Mouse (Mus musculus) spleen, adult 12 weeks (tissue): ENCODE results near the gene Cdk9.

Experiments used
- DNase-seq: peaks from one replicate; pipeline ENCODE4 v3.0.0; 2022; ENCODE audit warnings: low spot score

Cdk9 gene

DNA sequence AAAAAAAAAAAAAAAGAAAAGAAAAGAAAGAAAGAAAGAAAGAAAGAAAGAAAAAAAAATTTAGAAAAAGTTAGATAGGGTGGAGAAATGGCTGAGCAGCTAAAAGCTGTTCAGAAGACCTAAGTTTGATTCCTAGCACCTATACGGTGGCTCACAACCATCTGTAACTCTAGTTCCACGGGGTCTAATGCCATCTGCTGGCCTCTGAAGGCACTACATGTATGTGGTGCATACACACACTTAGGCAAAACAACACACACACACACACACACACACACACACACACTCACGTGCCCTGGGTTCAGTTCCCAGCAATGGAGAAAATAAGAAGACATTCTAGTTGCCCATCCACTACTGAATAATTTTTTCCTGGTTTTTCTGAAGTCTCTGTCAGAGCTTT, 36.1 kb downstream of the Cdk9 start:
- no peak for DNase-seq

DNA sequence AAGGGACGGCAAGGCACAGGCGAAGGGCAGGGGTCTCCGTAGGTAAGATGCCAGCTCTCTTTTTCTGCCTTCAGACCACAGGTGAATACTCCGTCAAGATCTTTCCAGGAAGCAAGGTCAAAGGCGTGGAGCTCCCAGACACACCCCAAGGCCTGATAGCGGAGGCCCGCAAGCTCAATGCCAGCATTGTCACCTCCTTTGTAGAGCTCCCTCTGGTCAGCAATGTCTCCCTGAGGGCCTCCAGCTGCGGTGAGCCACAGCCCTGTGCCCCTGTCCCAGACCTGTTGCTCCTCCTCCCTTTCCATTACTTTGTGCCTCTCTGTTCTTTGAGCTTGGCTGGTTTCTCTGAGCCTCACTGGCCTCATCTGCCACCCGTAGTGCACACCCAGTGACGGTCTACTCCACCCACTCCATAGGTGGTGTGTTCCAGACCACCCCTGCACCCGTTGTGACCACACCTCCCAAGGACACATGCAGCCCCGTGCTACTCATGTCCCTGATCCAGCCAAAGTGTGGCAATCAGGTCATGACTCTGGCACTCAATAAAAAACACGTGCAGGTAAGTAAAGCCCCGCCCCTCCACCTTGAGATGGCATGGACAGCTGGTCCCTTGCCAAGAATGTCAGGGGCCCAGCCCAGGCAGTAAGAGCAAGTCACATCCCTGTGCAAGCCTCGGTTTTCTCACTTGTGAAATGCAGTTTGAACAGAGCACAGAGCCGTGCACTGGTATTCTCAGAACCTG, 39.5 kb downstream of the Cdk9 start:
- DNase-seq: no peak

DNA sequence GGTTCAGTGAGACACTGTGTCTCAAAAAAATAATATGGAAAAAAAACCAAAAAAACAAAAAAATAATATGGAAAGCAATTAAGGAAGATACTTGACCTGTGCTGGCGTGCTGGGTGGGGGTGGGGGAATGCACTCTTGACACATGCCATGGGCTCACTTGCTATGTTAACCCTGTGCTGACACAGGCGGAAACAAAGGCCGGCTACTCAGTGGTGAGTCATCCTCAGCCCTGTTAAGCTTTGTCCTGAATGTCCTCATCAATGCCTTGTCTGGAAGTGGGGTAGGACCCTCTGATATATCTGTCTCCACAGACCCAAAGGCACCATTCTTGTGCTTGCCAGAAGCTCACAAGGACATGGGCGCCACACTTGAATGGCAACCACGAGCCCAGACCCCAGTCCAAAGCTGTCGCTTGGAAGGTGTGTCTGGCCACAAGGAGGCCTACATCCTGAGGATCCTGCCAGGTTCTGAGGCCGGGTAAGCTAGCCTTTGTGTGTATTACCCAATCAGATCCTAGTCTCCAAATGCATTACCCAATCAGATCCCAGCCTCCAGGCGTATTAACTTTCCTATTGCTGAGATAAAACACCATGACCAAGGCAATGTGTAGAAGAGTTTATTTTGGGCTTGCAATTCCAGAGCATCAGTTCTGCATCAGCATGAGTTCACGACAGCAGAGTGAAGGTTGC, 40.8 kb downstream of the Cdk9 start:
- no peak for DNase-seq

DNA sequence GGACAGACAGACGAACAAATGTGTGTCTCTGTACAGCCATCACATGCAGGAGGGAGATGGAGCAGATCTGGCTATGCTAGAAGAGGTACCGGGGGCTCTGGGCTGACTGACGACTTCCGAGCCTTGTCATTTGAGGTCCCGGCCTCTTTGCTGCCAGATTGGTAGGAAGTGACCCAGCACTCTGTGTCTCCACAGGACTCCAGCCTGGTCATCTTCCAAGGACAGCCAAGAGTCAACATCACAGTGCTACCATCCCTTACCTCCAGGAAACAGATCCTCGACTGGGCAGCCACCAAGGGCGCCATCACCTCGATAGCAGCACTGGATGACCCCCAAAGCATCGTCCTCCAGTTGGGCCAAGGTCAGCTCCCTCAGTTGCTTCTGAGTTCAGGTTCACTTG, 41.7 kb downstream of the Cdk9 start:
- no peak for DNase-seq

DNA sequence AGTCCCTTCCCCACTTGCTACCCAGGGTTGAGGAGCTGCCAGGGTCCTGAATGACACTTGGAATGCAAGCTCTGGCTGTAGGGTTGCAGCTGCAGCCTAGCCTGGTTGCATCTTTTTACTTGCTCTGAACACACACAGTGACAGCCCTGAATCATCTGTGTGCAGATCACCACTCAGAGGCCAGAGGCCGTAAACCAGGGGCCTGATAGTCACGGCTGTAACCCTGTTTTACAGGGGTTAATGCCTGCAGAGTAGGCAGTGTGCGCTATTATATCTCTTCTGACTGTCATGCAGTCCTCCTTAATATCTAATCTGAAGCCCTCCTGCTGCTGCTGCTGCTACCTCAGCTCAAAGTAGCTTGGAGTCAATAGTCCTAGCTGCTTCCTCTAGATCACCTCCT, 43.0 kb downstream of the Cdk9 start:
- DNase-seq: no peak

DNA sequence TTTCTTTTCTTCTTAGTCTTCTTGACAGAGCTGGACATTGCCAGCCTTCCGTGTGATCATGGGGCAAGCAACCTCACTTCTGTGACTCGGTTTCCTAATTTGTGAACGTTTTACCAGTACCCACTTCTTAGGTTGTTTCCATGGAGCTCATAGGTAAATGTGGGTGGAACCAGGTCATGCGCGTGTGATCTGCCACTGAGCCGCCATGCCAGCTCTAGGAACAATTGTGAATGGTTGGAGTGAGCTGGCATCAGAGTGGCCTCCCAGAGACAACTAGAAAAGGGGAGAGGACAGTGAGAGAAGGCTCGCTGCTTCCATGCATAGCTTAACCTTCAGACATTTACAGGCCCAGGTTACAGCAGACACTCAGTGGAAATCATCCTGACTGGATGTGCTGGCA, 44.7 kb downstream of the Cdk9 start:
- DNase-seq: no peak

DNA sequence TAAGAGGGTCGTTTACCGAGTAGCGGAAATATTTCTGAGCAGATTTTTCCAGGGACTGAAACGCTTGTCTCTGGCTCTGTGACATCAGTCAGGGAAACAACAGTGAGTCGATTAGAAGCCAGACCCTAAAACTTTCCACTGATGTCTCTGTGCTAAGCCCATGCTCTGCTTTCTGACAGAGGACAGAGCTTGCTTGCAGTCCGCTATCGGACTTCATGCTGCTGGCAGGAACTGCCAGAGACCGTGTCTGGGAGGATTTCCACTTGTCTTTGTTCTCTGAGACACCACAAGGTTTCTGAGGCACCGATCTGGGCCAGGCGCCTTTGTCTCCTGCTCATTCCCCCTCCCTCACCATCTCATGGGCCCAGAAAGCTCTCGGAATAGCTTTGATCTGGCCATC, 45.1 kb downstream of the Cdk9 start:
- no peak for DNase-seq

DNA sequence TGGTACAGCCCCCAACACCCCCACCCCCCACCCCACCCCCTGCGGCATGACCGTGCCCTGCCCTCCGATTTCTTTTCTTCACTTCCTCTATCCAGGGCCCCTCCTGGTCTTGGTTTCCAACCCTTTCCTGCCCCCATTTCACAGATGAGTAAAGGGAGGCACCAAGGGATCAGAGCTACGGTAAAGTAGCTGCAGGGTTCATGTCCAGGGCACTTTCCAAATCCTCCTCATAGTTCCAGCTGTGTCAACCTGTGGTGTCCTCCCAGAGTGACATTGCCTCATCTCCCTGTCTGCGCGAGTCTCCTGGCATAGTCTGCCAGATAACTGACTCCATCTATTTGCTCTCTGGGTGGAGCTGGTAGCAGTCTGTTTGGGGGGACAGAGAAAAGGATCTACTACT, 47.0 kb downstream of the Cdk9 start:
- DNase-seq: no peak

DNA sequence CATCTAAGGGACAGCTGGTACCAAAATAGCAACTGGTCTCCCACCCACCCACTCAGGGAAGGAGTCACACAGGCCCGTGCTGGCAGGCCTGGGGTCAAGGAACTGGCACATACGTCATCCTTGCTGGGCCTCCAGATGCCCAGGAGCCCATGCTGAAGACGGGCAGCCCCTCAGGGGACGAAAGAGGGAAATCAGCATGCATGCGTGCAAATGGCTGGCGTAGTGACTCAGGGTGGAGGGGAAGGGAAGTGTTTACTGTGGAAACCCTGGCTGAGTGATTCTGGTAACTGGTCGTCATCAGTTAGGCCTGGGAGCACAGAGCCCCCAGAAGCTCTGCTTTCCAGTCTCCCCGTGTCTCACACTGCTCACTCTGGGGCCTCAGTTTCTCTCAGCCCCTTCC, 47.5 kb downstream of the Cdk9 start:
- no peak for DNase-seq

DNA sequence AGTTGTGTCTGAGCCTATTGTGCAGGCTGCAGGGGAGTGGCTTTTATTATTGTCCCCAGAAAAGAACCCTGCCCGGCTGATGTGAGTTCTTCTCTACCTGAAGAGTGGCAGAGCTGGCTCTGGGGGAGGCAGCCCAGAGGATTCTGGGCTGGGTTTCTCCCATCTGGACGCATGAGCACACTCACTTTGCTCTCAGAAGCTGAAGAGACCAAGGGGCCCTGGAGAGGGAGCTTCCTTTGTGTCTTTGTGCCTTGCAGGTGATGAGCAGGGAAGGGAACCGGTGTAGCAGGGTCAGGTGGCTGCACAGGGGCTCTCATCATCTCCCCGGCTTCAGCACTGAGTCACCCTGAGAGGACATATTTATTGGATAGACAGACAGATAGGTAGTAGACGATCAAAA, 50.6 kb downstream of the Cdk9 start:
- no peak for DNase-seq

DNA sequence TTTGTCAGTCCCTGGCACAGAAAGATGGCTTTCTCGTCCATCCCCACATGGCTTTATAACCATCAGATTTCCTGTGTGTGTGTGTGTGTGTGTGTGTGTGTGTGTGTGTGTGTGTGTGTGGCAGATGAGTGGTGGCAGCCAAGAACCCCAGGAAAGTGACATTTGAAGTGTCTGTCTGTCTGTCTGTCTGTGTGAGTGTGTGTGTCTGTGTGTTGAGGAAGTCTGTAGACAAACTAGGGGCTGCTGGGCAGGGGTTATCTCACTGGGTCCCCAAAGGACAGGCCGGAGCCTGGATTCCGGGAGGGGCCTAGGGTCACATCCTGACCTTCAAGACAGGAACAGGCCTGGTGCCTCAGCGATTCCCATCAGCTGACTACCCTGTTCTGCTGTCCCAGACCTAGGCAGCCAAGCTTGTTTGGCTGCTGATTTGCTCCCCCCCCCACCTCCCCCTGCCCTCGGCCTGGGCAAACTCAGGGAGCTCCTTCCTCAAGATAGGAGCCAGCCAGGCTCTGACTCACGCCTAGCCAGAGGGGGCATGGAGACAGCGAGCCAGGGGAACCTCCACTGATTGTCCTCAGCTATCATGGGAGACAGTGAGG, 51.3 kb downstream of the Cdk9 start:
- no peak for DNase-seq

DNA sequence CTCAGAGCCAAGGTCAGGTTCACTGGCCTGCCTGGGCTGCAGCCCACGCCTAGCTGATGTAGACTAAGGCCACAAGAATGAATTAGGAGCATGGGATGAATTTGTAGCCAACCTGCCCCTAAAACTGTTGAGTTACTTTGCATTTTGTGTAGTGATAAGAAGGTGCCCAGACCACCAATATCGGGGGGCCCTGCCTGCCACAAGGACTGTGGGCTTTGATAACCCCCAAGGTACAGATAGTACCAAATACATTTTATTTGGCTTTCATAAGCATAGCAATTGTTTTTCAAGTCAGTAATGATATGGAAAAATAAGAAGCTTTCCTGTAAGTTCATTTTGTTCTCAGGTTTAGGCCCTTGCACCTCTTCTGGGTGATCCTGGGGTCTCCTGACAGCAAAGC, 54.0 kb downstream of the Cdk9 start:
- DNase-seq: no peak

DNA sequence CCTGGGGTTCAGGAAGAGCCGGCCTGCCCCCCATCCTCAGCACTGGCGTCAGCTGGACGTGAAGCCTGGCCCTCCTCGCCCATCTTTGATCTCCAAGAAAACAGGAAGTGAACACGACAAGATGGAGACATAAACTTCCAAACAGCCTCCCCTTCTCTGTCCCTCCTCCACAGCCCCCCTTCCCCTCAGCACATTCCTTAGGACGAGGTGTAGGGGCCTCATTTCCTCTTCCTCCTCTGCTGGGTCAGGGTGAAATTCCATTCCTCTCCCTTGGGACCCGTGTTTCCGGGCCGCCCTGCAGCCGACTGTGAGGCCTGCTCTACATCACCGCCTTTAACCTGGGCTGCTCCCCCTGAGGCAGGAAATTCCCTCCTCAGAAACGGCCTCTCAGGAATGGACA, 57.0 kb downstream of the Cdk9 start:
- DNase-seq: no peak
